Mouse (Mus musculus) hindbrain, embryonic 16.5 days (tissue): ENCODE results near the gene Hsd17b10. TPM values are rescaled to one million over a fixed set of nuclear protein-coding genes. Genes with fewer than 3 reads are reported as not detected.

Experiments used
- ATAC-seq: fragments of 200-750 bp; cut with Nextera tagmentation; 2 replicates; pipeline ENCODE4 v1.8.0; 2017; ENCODE audit warnings: moderate TSS enrichment, moderate library complexity
- H3K27ac ChIP-seq: fragments of 300-500 bp; sonication (generic); 2 replicates; pipeline ENCODE4 v1.5.1; 2014; ENCODE audit warnings: low read depth, mild to moderate bottlenecking, control low read depth, low read length, moderate library complexity
- H3K27me3 ChIP-seq: fragments of 300-500 bp; sonication (generic); replicated peaks from 2 replicates; pipeline ENCODE4 v1.6.1; 2014; ENCODE audit warnings: low read length; ENCODE audit not compliant: control insufficient read depth, insufficient read depth
- H3K36me3 ChIP-seq: fragments of 300-500 bp; sonication (generic); 2 replicates; pipeline ENCODE4 v1.6.1; 2014; ENCODE audit warnings: mild to moderate bottlenecking, low read length, moderate library complexity, mixed read lengths; ENCODE audit not compliant: control insufficient read depth, insufficient read depth
- H3K4me1 ChIP-seq: fragments of 300-500 bp; sonication (generic); 2 replicates; pipeline ENCODE4 v1.6.1; 2014; ENCODE audit warnings: low read depth, low read length; ENCODE audit not compliant: control insufficient read depth, insufficient read depth
- H3K4me2 ChIP-seq: fragments of 300-500 bp; sonication (generic); 2 replicates; pipeline ENCODE4 v1.6.1; 2014; ENCODE audit warnings: mild to moderate bottlenecking, low read length, control low read depth, moderate library complexity
- H3K4me3 ChIP-seq: fragments of 300-500 bp; sonication (generic); 2 replicates; pipeline ENCODE4 v1.5.1; 2014; ENCODE audit warnings: mild to moderate bottlenecking, low read length, control low read depth, moderate library complexity
- H3K9ac ChIP-seq: fragments of 300-500 bp; sonication (generic); 2 replicates; pipeline ENCODE4 v1.6.1; 2014; ENCODE audit warnings: low read depth, mild to moderate bottlenecking, control low read depth, low read length, moderate library complexity
- H3K9me3 ChIP-seq: fragments of 300-500 bp; sonication (generic); 2 replicates; pipeline ENCODE4 v1.6.1; 2014; ENCODE audit warnings: mild to moderate bottlenecking, low read length, moderate library complexity; ENCODE audit not compliant: control insufficient read depth
- WGBS: fragments of 180-500 bp; shearing (Covaris S2); extraction: QIAGEN DNeasy Blood & Tissue Kit; methylation state at CpG from one replicate; pipeline ENCODE4 v1.1.7; 2014; 5-methylcytosine and 5-hydroxymethylcytosine counted together
- polyA plus RNA-seq: library from polyadenylated mRNA; unstranded; fragments of >200 nt; fragmentation: Nextera tagmentation; extraction: Ambion mirVana; gene quantifications from 2 replicates; pipeline ENCODE4 v1.2.1, GENCODE M21; 2015

The Hsd17b10 gene
- polyA plus RNA-seq = 122 and 137 TPM in 2 replicates

DNA sequence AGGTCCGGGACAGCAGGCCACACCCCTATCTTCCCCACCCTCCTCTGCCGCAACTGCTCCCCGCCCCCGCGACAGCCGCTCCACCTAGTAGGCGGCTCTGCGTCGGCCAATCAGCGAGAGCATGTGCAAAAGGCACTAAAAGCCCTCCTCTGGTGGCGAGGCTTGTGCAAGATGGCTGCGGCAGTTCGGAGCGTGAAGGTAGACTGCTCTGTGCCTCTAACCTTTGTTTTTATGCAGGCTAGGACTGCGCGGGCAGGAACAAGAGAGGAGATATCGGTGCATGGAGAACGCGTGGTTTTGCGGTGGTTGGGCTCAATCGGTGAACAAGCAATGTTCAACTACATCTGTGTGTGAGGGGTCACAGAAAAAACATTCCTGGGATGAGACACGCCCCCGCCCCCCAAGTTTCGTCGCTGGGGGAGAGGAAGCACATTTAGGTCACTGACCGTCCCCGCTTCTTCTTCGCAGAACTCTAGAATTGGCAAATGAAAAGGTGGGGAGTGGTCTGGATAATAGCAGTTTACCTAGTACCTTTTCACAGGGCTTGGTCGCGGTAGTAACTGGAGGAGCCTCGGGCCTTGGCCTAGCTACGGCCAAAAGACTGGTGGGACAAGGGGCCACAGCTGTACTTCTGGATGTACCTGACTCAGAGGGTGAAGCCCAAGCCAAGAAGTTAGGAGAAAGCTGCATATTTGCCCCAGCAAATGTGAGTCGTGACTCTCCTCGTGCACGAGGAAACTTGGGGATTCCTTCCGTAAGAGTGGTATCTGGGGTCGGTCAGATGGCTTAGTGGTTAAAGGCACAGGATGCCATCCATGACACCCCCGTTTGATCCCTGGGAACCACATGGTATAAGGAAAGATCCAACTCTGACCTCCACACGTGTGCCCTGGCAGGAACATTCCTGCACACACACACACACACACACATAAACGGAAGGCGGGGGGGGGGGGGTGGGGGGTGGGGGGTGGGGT lies at the start of gene Hsd17b10:
Gene Hsd17b10, plus strand, starts transcription at position 109 of the 974 bp plus-strand sequence.
- no peaks in the 10 kb centered on the region for H3K9me3 ChIP-seq
- no peaks in the 10 kb centered on the region for H3K36me3 ChIP-seq
- WGBS = 19% methylated on average over 39 of the region's 41 CpGs
- H3K4me1 ChIP-seq = 0 out of 2 replicates have a peak, but pooled peaks cover 2% of the 10 kb centered on the region
- H3K9ac ChIP-seq = peak within 1 kb of the TSS; percentile 61
- H3K27me3 ChIP-seq = peaks cover 12% of the 10 kb centered on the region
- H3K27ac ChIP-seq = peak within 1 kb of the TSS; percentile 54; the same call in 1 of the 2 replicates
- peak; percentile 99 for ATAC-seq
- H3K4me3 ChIP-seq = peak within 1 kb of the TSS; percentile 53
- peak within 1 kb of the TSS; percentile 59 for H3K4me2 ChIP-seq

GRCm38 (mm10) chrX:151999006-151999710 lies 2.5 kb upstream of the Hsd17b10 start:
- Histone ChIP-seq H3K9ac (no peak overlapping the region), H3K27me3 (peaks cover 16% of the 10 kb centered on the region), H3K27ac (no peak overlapping the region), H3K9me3 (no peaks in the 10 kb centered on the region), H3K4me1 (0 out of 2 replicates have a peak, but pooled peaks cover 2% of the 10 kb centered on the region), H3K36me3 (no peaks in the 10 kb centered on the region), H3K4me2 (no peak overlapping the region), H3K4me3 (no peak overlapping the region)
- 54% methylated on average over 4 of the region's 4 CpGs for WGBS
- ATAC-seq = no peak

- no peak overlapping the region; the same call in none of the 2 replicates for H3K9ac ChIP-seq
- no peaks in the 10 kb centered on the region for H3K36me3 ChIP-seq
- no peaks in the 10 kb centered on the region for H3K9me3 ChIP-seq
- ATAC-seq = no peak; the same call in 1 of the 2 replicates
- H3K4me1 ChIP-seq = 0 out of 2 replicates have a peak, but pooled peaks cover 2% of the 10 kb centered on the region
- 41% methylated on average over 9 of the region's 9 CpGs for WGBS
- no peak overlapping the region for H3K27ac ChIP-seq
- H3K4me2 ChIP-seq = peak overlapping the region; percentile 59
- H3K4me3 ChIP-seq = peak overlapping the region; percentile 53
- H3K27me3 ChIP-seq = peaks cover 14% of the 10 kb centered on the region
Measured at GRCm38 (mm10) chrX:152001182-152001684, 412 bp upstream of the Hsd17b10 start.

DNA sequence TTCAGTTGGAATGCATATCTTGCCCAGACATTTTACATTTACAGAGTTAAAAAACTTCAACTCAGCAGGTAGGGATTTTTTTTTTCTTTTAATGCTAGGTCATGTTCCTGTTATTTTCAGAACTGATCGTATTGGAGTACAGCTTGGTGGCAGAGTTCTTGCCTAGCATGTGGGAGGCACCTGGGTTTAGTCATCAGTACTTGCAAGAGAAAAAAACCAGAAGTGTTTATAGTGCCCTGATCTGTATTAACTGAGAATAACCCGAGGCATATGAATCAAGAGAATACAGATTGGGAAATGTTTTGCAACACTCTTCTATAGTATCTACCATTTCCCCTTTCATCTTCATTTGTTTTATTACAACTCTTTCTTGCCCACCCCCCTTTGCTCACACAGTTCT lies 1.2 kb downstream of the Hsd17b10 start:
- ATAC-seq = no peak
- WGBS = 91% methylated on average over 2 of the region's 2 CpGs
- H3K9ac ChIP-seq = no peak overlapping the region
- peak overlapping the region; percentile 59 for H3K4me2 ChIP-seq
- peaks cover 7% of the 10 kb centered on the region for H3K27me3 ChIP-seq
- no peaks in the 10 kb centered on the region for H3K9me3 ChIP-seq
- no peak overlapping the region for H3K27ac ChIP-seq
- no peaks in the 10 kb centered on the region for H3K36me3 ChIP-seq
- no peak overlapping the region; the same call in 1 of the 2 replicates for H3K4me3 ChIP-seq
- 0 out of 2 replicates have a peak, but pooled peaks cover 2% of the 10 kb centered on the region for H3K4me1 ChIP-seq

GRCm38 (mm10) chrX:152007863-152008262 lies 6.2 kb downstream of the Hsd17b10 start:
- Histone ChIP-seq H3K4me1 (0 out of 2 replicates have a peak, but pooled peaks cover under 1% of the 10 kb centered on the region), H3K27me3 (peaks cover 6% of the 10 kb centered on the region), H3K36me3 (no peaks in the 10 kb centered on the region), H3K4me3 (no peak overlapping the region), H3K4me2 (no peak overlapping the region), H3K9me3 (no peaks in the 10 kb centered on the region), H3K27ac (no peak overlapping the region), H3K9ac (no peak overlapping the region)
- ATAC-seq = no peak
- 86% methylated on average over 1 of the region's 1 CpGs for WGBS

DNA sequence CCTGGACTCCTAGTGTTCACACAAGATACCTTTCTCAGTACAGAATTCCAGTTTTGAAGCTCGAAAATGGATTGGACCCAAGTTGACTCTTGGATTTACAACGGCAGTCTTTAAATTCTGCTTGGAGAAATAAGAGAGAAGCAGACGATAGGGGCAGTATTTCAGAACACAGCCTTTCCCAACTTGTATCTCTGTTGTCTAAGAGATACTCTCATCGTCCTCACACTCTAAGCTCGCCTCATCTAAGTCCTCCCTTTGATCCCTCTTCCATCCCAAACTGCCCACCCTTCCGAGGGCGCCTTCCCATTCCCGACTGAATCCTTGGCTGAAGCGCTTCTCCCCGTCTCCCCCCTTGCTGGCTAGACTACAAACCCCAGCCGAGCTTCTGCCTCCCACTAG lies 14.1 kb downstream of the Hsd17b10 start:
- Histone ChIP-seq H3K27ac (peak overlapping the region; percentile 65), H3K4me1 (peaks cover 4% of the 10 kb centered on the region), H3K4me2 (peak overlapping the region; percentile 53), H3K9me3 (no peaks in the 10 kb centered on the region), H3K9ac (peak overlapping the region; percentile 63), H3K36me3 (no peaks in the 10 kb centered on the region), H3K27me3 (peaks cover 4% of the 10 kb centered on the region; the same call in 1 of the 2 replicates), H3K4me3 (peak overlapping the region; percentile 48)
- 17% methylated on average over 11 of the region's 11 CpGs for WGBS
- no peak; the same call in 1 of the 2 replicates for ATAC-seq

DNA sequence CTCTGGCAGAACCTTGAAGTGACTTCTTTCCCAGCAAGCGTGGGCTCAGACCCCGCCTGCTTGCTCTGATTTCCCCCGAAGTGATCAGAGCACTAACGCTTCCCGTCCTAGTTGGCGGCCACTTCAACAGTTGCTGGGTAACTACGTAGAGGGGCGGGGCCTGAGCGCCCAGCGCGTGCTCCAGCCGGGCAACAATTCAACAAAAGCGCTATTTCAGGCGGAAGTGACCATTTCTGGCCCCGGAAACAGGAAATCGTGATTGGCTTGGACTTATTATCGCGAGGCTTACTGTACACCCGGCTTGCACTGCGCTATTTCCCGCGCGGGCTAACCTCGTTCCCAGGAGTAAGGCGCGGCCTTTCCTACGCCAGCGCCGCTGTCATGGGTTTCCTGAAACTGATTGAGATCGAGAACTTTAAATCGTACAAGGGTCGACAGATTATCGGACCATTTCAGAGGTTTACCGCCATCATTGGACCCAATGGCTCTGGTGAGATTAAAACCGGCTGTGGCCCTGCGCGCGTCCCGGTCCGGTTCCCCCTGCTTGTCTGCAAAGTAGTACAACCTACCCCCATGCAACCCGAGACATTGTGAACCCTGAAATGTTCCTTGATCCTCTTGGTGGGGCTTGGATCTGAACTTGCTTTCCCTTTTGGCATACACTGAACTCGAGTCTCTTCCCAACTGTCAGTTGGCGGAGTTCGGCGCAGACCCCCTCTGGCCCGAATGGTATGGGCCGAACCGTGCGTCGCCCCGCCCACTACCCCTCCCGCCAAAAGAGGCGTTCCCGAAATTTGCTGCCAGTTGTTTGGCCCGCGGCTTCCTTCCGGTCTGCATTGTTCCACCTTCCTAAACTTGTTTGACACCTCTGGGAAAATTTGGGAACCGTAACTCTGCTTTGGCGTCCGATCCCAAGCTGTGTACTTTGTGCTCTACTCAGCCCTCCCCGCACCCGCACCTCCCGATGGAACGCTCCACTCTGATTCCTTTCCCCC lies 14.8 kb downstream of the Hsd17b10 start, which contains the start of the genes Ribc1 and Smc1a:
Gene Ribc1, minus strand, starts transcription at position 145 of the 995 bp plus-strand sequence.
Gene Smc1a, plus strand, starts transcription at position 278 of the 995 bp plus-strand sequence.
- Histone ChIP-seq H3K9me3 (no peaks in the 10 kb centered on the region), H3K4me3 (peak within 1 kb of the TSS; percentile 48), H3K4me2 (peak within 1 kb of the TSS; percentile 58), H3K36me3 (no peaks in the 10 kb centered on the region), H3K4me1 (peaks cover 4% of the 10 kb centered on the region), H3K27me3 (peaks cover 4% of the 10 kb centered on the region; the same call in 1 of the 2 replicates), H3K9ac (peak within 1 kb of the TSS; percentile 67), H3K27ac (peak within 1 kb of the TSS; percentile 83)
- peak; percentile 99 for ATAC-seq
- 16% methylated on average over 61 of the region's 64 CpGs for WGBS

- Histone ChIP-seq H3K4me1 (peaks cover 4% of the 10 kb centered on the region), H3K4me2 (peak overlapping the region; percentile 58), H3K36me3 (no peaks in the 10 kb centered on the region), H3K4me3 (peak overlapping the region; percentile 48), H3K9me3 (no peaks in the 10 kb centered on the region), H3K27ac (no peak overlapping the region), H3K27me3 (peaks cover 4% of the 10 kb centered on the region; the same call in 1 of the 2 replicates), H3K9ac (peak overlapping the region; percentile 67)
- 26% methylated on average over 14 of the region's 14 CpGs for WGBS
- ATAC-seq = no peak
Measured at GRCm38 (mm10) chrX:152017186-152017585, 15.5 kb downstream of the Hsd17b10 start.
